Mouse (Mus musculus) cerebellum, adult 18-20 months (tissue): ENCODE results near the gene Acot7.
"Not testable (repeated sequence)": the region's sequence is repeated elsewhere in the genome, so short reads cannot be mapped to it uniquely, and the experiment has no call there.

Experiments
- DNase-seq, 2 experiments: peaks; one replicate each; pipeline ENCODE4 v3.0.0; 2021

Acot7 gene

DNA sequence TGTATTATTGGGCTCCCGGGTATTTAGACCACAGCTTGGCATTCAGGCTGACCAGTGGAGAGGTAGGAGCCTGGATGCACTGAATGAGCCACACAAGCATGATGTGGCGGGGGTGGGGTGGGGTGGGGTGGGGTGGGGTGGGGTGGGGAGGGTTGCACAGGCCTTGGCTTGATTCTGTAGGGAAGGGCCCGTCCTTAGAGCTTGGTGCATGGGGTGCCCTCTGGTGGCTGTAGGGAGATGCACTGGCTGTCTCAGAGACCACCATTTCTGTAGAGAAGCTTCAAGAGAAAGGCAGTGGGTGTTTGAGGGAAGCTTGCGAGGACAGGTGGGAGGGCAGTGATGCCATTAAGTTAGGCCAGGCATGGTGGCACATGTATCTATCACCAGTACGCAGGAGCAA is 34.6 kb downstream of the Acot7 start:
- peak; percentile 58 to 70 for DNase-seq

DNA sequence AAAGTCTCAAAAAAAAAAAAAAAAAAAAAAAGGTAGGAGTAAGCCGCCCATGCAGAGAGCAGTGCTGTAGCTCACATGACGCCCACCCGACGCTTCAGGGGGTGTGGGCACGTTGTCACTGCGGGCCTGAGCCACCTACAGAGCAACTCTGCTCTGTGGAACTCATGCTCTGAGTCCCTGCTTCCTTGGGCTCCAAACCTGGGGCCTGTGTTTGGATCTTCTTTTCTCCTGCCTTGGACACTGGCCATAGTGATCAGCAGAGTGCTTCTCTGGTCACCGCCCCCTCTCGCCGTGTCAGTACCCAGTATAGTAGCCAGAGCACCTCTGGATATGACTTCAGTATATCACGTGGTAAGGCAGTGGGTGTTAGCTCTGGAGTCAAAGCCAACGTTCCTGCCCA is 35.0 kb downstream of the Acot7 start:
- DNase-seq: no peak

GRCm38 (mm10) chr4:152213760-152214480 is 36.0 kb downstream of the Acot7 start:
- peak; percentile 91 to 95 for DNase-seq

GRCm38 (mm10) chr4:152214871-152215415 is 37.0 kb downstream of the Acot7 start:
- DNase-seq: no peak

DNA sequence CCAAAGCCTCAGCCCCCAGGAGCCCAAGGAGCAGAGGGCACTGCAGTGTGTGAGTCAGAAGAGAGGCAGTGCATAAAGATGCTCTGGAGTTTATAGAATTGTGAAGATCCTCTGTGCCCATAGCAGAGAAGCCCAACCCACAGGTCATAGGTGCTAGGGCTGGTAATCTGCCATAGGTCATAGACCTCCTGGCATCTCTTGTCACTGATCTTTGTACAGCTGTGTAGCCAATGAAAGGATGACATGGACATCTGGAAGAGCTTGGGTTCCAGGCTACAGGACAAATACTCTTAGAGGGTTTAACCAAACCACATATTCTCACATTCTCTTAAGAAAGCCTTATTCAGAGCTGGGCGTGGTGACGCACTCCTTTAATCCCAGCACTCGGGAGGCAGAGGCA is 41.7 kb downstream of the Acot7 start:
- no peak for DNase-seq

- DNase-seq: peak; percentile 56 to 67
Measured at GRCm38 (mm10) chr4:152220771-152221410, 43.0 kb downstream of the Acot7 start.

DNA sequence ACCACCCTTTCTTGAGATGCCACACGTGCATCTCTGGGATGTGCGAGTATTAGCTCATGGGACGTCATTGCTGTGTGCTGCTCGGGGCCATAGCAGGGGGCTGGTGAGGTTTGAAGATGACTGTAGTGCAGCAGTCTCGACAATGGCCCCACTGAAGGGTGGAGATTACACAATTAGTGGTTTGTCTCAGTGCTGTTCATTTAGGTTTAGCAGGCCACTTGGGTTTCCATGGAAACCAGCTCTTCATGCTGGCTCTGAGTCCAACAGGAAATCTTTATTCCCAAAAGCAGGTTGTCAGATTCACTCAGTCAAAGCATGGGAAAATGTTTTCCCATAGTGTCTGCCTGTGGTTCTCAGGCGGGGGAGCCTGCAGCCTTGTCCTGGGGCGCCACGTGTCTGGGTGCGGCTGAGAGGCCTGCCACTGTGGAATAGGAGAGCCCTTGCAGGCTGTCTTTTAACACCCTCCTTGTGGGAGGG is 43.5 kb downstream of the Acot7 start:
- no peak for DNase-seq

- no peak for DNase-seq
Measured at GRCm38 (mm10) chr4:152222111-152222510, 44.2 kb downstream of the Acot7 start.

- DNase-seq: no peak
Measured at GRCm38 (mm10) chr4:152222513-152222912, 44.6 kb downstream of the Acot7 start.

DNA sequence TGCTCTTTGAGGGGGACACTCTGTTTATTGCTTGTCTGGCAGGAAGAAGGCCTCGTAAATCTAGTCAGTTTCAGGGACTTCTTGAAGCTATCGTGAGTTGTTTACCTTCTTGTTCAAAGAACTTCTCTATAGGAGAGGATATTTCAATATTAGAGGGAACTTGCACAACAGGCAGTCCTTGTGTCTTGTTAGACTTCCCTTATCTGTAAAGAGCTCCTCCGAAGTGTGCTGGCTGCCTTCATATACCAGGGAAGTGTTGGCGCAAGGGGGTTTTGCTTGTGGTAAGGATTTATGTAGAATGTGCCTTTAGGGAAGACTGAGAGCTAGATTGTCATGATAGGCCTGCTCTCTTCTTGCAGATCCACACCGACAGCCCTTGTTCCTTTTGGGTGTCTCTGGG is 46.2 kb downstream of the Acot7 start:
- DNase-seq: no peak

GRCm38 (mm10) chr4:152226901-152227486 is 49.1 kb downstream of the Acot7 start:
- peak; percentile 49 to 56 for DNase-seq

DNA sequence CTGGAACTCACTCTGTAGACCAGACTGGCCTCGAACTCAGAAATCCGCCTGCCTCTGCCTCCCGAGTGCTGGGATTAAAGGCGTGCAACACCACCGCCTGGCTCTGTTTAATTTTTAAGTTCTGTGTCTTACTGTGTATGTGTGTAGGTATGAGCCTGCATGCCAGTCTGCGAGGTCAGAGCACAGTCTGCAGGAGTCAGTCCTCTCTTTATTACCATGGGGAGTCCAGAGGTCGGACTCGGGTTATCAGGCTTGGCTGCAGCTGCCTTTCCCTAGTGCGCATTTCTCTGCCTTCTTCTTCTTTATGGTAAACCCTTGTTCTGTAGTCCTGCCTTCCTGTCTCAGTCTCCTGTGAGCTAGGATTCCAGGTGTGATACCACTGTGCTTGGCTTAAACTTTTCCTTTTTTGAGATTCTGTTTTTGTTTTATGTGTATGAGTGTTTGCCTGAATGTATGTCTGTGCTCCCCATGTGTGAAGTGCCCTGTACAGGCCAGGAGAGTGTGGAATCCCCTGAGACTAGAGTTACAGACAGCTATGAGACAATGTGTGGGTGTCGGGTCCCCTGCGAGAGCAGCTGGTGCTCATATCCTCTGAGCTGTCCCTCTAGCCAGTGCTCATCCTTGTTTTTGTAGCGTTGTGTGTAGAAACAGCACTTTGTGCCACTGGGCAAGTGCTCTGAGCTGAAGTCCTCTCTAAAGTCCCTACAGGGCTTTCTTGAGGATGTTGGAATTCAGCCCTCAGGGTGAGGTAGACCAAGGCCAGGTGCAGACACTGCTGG is 50.0 kb downstream of the Acot7 start:
- DNase-seq: no peak

GRCm38 (mm10) chr4:152230331-152230730 is 52.4 kb downstream of the Acot7 start:
- not testable (repeated sequence) for DNase-seq

GRCm38 (mm10) chr4:152231326-152231725 is 53.4 kb downstream of the Acot7 start:
- DNase-seq: no peak

DNA sequence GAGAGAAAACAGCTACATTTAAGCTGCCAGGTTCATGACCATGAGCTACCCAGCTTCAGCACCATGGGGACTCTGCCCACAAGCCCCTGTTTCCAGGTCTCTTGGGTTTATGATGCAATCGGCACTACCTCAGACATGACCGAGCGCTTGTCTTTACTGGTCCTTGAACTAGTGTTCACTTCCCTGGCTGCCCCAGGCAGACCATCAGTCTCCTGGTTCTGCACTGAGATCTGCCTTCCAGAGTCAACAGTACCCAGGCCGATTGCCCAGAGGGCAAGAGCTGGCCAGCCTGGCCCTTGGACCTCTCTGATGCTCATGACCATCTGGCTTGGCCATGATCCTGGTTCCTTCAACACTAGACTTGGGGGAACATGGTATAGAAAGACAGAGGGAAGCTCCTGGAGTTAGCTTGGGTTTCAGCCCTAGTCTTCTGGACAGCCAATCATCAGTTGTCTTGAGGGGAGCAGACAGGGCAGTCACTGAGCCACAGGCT is 54.5 kb downstream of the Acot7 start:
- peak; percentile 71 to 82 for DNase-seq

- DNase-seq: no peak
Measured at GRCm38 (mm10) chr4:152239974-152240373, 62.0 kb downstream of the Acot7 start.

- no peak for DNase-seq
Measured at GRCm38 (mm10) chr4:152243241-152243891, 65.4 kb downstream of the Acot7 start.

GRCm38 (mm10) chr4:152243969-152244368 is 66.0 kb downstream of the Acot7 start:
- peak; percentile 70 to 73 for DNase-seq

DNA sequence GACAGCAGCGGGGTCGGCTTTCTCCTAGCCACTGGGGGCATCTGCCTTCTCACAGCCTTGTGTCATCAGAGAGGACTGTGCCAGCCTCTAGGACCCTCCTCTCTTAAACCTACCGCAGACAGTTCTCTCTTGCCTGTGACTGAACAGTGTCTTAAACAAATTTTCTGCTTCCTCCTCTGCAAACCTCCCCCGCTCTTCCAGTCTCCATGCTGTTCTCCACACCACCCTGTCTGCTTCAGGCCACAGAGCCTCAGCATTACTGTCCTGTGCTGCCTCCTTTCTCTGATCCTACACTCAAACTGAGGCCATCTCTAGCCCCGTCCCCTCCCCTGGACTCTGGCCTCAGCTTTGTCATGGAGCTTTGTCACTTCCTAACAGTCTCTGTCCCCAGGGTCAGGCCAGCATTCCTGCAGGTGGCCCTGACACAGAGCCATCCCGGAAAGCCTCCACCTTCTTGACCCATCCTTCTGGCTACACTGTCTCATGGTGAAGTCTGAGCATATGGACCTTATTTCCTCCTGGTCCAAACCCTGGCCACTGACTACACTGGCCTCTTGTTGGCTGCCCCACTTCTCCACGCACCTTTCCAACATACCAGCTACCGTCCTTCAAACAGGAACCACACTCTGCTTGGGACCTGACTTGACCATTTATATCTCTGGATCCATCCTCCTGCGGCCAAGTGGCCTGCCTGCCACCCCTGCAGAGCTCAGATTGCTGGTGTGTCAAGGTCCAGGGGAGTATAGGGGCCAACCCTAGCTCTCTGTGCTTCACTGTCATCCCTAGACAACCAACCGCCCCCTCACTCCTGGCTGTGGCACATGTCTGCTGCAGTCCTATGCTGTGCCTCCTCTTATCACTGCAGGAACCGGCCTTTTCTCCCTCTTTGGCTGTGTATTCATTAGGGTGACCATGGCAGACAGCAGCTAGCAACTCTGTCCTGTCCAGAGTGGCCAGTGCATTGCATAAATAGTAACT is 66.9 kb downstream of the Acot7 start:
- peak in 1 of 2 experiments; percentile 51 for DNase-seq

GRCm38 (mm10) chr4:152246011-152246410 is 68.1 kb downstream of the Acot7 start:
- DNase-seq: no peak

DNA sequence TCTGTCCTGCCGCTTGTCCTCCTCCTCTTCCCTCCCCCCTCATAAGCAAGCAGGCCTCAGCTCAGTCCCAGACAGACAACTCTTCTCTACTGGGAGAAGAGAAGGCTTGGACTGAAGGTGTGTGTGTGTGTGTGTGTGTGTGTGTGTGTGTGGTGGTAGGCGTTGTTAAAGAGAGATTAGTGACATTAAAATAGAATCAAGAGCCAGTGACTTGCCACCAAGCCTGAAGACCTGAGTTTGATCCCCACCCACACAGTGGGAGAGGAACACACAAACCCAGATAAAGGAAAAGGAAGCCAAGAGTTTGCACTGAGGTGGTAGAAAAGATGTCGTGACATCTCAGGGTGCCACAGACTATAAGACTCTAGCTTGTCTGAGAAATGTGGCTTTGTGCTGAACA is 69.3 kb downstream of the Acot7 start:
- DNase-seq: no peak
